Mouse (Mus musculus) gonadal fat pad, adult 2 months (tissue): ENCODE data around the gene Il11. TPM values are rescaled to one million over a fixed set of nuclear protein-coding genes. Genes with fewer than 3 reads are reported as not detected.
"Not testable (repeated sequence)": the region's sequence is repeated elsewhere in the genome, so short reads cannot be mapped to it uniquely, and the experiment has no call there.

ENCODE experiments used
- DNase-seq: peaks from one replicate; pipeline ENCODE4 v3.0.0-alpha.2; 2012; ENCODE audit warnings: low read depth
- polyA plus RNA-seq: library from polyadenylated mRNA; depleted of rRNA; stranded (reverse); fragments of >200 nt; gene quantifications from 2 replicates; pipeline ENCODE4 v1.2.3, GENCODE M21; 2012; rRNA removed

The Il11 gene
- polyA plus RNA-seq: 0.34 and 0.55 TPM in 2 replicates

DNA sequence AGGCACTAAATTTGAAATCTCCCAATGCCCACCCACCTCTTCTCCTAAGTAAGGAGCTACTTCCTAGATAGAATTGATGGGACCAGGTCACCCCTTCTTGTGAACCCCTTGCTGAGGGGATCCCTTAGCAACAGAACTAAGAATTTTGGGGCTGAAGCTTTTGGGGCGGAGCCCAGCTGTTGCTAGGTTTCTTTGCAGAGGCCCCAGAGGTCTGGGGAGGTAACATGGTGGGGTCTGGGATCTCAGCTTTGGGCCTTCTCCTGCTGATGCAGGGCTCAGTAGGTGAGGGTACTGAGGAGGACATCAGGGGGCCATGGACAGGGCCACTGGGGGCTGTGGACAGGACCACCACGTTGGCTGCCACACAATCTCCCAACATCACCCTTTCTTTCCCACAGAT is at the start of gene Il11, which contains the start of gene Tmem190:
TSS of gene Il11 (minus strand) at position 101 of the 400 bp plus-strand sequence.
TSS of gene Tmem190 (plus strand) at position 179 of the 400 bp plus-strand sequence.
- DNase-seq: no peak

- no peak for DNase-seq
These were observed 47.8 kb upstream of the Il11 start for GRCm38 (mm10) chr7:4830476-4830875.

GRCm38 (mm10) chr7:4825365-4825764 is 42.7 kb upstream of the Il11 start:
- DNase-seq: no peak

- no peak for DNase-seq
These were observed 39.7 kb upstream of the Il11 start for GRCm38 (mm10) chr7:4822162-4822907.

GRCm38 (mm10) chr7:4821690-4822089 is 39.0 kb upstream of the Il11 start:
- no peak for DNase-seq

DNA sequence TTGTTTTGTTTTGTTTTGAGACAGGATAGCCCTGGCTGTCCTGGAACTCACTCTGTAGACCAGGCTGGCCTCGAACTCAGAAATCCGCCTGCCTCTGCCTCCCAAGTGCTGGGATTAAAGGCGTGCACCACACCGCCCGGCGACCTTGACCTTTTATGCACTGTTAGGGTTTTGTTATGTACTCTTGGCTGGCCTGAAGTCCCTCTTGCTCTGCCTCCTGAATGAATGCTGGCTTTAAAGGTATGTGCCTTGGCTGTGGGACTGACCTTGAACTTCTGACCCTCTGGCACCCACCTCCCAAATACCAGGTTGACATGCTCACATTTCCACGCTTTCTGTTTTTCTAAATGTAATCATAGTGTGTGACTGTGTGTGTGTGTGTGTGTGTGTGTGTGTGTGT is 38.3 kb upstream of the Il11 start:
- not testable (repeated sequence) for DNase-seq

DNA sequence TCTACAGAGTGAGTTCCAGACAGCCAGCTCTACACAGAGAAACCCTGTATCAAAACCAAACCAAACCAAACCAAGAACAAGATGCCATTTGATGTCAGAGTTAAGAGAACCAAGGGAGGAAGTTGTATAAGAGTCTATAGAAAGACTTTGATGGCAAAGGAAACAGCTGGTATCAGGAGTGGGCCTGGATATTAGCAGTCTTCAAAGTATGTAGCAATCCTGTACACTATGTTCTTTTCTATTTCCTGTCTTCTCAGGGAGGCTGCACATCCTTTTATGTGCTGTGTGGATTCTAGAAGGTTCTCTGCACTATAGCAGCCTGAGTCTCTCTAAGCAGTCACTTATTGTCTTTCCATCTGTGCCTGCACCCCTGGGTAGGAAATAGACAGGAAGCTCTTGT is 33.9 kb upstream of the Il11 start:
- no peak for DNase-seq

DNA sequence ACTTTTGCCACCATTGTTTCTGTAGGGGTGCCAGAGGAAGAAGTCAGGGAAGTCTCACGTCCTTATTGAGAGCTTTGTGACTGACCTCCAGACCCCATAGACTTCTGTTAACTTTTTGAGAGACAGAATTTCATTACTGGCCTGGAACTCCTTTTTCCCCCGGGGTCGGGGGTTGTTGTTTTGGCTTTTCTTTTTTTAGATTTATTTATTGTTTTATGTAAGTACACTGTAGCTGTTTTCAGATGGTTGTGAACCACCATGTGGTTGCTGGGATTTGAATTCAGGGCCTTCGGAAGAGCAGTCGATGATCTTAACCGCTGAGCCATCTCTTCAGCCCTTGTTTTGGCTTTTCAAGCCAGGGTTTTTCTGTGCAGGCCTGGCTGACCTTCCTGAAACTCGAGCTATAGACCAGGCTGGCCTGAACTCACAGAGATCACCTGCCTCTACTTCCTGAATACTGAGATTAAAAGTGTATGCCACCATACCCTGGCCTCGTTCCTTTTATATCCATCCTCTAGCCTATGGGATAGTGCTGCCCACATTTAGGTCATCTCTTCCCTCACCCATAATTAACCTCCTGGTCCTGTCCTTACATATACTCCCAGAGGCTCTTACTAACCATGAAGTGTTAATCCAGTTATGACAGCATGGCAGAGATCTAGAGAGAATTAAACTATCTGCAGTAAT is 30.6 kb upstream of the Il11 start:
- DNase-seq: no peak

GRCm38 (mm10) chr7:4812303-4813104 is 29.8 kb upstream of the Il11 start, which contains the start of gene Ube2s:
TSS of gene Ube2s (minus strand) at chr7:4812590.
- peak; percentile 100 for DNase-seq

GRCm38 (mm10) chr7:4811842-4812302 is 29.2 kb upstream of the Il11 start:
- no peak for DNase-seq

DNA sequence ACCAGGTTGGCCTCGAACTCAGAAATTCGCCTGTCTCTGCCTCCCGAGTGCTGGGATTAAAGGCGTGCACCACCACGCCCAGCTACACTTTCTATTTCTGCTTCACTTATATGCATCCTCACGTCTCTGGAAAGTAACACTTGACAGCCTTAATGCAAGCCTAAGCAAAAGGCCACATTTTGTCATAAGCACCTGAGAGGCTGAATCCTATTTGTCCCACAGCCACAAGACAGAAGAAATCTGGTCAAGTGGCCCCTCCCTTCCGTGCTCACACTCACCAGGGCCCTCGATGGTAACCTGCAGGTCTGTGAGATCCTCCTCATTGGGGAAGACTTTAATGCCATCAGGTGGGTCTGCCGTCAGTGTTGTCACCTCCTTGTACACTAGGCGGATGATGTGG is 28.5 kb upstream of the Il11 start:
- DNase-seq: not testable (repeated sequence)

- no peak for DNase-seq
These were observed 24.1 kb upstream of the Il11 start for GRCm38 (mm10) chr7:4806716-4807115.

DNA sequence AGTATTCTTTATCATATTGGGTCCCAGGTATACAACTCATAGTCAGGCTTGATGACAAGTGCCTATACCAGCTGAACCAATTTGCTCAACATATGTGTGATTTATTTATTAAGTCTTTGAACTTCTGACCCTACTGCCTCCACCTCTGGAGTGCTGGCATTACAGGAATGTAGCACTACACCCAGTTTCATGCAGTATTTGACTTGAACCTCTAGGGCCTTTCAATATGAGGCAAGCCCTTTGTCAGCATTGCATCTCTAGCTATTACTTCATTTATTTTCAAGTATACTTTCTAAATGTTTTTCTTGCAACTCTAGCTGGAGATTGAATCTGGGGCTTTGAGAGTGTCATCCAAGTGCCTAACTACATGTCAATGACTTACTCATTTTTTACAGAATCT is 19.6 kb upstream of the Il11 start:
- no peak for DNase-seq

DNA sequence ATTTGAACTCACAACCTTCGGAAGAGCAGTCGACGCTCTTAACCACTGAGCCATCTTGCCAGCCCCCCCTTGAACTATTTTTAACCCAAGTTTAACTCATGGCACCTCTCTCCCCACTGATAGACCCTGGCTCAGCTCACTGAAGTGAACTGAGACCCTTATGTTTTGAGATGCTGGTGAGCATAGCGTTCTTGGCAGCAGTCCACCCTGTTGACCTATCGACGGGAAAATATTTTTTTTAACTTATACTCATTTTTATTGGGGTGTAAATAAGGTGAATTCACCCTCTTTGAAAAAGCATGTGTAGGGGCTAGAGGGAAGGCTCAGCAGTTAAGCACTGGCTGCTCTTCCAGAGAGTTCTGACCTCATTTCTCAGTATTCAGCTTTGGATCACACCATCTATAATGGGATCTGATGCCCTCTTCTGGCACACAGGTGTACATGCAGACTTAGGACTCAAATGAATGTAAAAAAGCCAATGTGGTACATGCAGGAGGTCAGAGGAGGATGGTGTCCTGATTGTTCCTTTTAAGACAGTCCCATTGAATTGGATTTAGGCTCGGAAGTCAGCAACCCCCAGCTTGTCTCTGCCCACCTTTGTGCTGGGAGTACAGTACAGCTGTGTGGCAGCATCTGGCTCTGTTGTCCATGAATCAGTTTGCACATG is 13.2 kb upstream of the Il11 start:
- DNase-seq: no peak

- no peak for DNase-seq
These were observed 12.0 kb upstream of the Il11 start for GRCm38 (mm10) chr7:4794631-4795168.

- DNase-seq: no peak
These were observed 11.0 kb upstream of the Il11 start for GRCm38 (mm10) chr7:4793674-4794073.

DNA sequence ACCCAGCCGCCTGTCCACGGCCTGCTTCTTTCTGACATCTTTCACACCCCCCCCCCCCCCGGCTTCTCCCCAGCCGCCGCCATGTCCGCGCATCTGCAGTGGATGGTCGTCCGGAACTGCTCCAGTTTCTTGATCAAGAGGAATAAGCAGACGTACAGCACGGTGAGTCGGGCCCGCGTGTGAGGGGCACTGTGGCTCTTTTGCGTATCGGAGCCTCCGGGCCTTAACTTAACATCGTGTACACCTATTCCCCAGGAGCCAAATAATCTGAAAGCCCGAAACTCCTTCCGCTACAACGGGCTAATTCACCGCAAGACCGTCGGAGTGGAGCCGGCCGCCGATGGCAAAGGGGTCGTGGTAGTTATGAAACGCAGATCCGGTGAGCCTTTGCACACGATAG is 10.6 kb upstream of the Il11 start:
- DNase-seq: not testable (repeated sequence)

DNA sequence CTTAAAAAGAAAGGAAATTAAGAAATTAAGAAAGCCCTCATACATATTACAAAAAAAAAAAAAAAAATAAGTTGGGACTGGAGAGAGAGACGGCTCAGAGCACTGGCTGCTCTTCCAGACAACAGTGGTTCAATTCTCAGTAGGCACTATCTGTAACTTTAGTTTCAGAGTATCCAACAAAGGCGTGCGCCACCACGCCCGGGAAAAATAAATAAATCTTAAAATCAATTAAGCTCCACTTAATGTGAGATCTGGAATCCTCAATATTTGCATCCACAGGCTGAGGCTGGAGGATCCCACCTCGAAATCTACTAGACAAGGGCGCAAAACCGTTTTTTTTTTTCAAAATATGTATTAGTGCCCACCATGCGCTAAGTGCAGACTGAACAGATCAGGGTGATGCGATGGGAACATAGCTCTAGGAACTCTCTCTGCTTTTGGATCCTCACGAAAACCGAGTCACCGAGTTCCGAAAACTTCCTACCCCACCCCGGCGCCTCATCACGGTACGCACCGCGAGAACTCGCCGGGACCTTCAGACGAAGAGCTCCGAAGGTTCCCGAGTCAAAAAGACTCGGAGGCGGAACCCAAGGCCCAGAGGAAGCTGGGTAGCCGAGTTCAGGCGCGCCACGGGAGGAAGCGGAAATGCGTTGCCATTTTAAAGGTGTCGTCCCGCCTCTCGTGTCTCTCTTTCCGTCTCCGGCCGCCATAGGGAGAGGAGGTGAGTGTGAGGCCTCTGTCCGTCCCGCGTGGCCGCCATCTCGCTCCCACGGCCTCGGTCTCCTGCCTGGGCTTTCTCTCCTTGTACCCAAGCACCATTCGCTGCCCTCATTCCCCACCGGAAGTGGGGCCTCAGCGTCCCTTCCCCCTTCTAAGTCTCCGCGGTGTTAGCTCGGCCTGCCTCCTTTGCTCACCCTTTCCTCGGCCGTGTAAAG is 9.9 kb upstream of the Il11 start, which contains the start of gene Rpl28:
TSS of gene Rpl28 (plus strand) at position 597 of the 935 bp plus-strand sequence.
- peak; percentile 75 for DNase-seq

DNA sequence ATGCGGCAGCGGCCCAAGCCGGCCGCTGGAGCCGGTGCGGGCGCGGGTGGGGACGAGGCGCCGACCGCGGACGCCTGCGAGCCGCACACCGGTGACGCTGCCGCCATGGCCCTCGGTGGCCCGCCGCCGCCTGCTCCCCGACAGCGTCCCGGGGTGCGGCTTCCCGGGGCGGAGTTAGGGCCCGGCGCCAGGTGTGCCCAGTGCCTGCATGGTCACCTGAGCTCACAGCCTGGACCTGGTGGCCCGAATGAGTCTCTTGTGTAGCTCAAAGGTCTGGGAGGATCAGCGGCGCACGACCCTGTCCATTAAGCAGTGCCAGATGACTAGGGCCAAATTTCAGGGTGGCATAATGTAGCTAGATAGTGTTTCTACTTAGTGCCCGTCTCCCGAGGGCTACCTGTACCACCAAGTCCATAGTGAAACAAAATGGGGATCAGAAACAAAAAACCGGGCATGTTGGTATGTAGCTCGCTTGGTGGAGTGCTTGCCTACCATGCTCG is 6.8 kb upstream of the Il11 start, which contains the start of gene Tmem238:
TSS of gene Tmem238 (minus strand) at position 221 of the 500 bp plus-strand sequence.
- DNase-seq: no peak
